Mouse (Mus musculus): ENCODE measurements at regions not wholly inside any gene's neighbourhood (a gene's known extent, or its start where the extent isn't known, plus 50 kb on each side); places are given as distances from the start of the nearest gene placed in this dataset.
A peak's percentile ranks its signal among the peaks of the same experiment; 100 is the strongest.

DNA sequence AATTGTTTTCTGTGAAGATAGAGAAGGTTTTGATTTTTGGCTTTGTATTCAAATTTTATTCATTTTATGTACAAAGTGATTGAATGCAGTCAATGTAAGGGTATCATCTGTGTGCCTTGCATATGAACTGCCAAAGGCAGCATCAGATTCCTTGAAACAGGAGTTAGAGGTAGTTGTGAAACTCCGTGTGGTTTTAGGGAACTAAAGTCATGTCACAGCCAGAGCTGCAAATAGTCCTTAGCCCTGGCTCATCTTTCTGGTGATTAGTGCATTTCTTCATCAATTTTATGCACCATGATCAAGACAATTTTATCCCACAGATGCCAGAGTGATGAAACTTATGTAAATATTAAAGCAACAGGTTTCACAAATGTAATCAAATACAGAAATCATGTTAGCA is 534.4 kb downstream of the Flrt2 start:
- no peak for DNase-seq

DNA sequence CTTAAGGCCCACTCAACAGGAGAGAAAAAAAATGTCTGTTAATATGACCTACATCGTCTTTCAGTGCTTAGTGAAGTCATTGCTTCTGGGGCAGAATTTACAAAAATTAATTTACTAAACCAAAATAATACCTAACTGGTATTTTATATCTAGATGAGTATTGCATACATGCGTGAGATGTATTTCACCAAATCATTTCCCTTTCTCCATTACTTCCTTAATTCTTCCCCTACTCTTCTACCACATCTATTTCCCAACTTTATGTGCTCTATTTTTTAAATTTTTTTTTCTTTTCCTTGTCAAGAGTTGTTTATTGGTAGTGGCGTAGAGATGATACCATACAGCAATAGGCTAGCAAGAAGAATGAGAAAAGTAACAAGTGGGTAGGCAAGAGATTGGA is 536.7 kb downstream of the Flrt2 start:
- DNase-seq, result no peak

DNA sequence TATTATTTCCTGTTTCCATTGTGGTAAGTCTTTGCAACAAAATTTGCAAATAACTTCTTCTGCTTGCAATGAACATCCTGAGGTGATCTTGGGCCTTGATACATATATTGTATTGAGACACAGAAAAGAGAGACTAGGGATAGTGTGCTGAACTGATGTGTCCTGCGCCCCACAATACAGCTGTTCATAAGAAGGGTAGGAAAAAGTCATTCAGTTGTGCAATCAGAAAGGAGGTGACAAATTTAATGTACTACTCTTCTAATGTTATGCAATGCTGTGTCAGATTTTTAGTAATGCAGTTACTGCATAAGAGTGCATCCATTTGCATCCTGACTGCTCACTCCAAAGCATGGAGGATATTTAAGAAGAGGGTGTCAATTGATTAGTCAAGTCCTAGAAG is 543.5 kb downstream of the Flrt2 start:
- no peak for DNase-seq

DNA sequence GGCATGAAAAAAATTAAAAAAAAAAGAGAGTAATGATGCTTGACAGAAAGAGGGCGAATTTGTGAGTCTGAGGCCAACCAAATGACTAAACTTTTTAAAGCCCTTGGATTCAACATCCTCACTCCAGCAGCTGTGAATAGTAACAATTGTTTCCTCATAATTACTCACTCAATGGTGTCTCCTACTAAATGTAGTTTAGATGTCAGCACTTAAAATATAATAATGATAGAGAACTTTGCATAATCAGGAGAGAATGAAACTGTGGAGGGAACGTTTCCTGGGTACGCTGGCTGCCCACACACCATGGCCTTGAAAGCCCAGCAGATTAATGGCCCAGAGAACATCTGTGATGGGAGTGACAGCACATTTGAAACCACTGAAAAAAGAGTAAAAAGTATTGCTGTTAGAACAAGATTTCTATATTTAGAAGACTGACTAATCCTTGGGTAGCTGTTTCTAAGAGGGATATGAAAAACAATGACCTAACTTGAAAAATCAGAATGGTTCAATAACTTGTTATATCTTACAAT is 544.0 kb downstream of the Flrt2 start:
- DNase-seq, result no peak

DNA sequence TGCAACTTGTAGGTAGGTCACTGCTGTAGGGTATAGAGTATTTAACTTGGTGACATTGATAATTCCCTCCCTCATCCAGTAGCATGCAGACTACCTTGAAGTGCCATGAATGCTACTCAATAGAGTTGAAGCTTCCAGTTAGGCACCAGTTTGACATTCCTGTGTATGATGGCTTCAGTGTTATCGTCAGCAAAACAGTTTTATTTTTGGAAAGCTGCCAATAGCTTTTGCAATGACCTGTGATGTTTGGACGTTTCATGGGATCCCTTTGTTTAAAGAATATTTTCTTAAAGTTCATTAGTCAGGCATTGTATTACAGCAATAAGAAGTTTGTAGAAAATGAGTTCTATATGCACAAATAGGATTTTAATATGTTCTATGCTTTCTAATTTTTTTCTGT is 547.6 kb downstream of the Flrt2 start:
- DNase-seq, result no peak

DNA sequence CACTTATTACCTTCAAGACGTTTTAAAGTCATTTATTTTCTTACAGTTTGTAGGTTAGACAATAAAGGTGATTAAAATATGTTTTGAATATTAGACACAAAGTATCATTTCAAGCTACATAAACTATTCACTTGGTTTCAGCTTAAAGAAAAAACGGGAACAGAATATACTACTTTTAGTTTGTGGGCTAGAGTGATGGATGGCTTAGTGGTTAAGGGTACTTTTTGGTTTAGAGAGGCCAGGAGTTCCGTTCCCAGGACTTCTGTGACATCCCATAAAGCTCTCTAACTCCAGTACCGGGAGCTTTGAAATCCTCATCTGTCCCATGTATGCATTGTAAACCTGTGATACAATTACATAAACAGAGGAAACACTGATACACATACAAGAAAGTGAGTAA is 570.0 kb downstream of the Flrt2 start:
- DNase-seq, result no peak

DNA sequence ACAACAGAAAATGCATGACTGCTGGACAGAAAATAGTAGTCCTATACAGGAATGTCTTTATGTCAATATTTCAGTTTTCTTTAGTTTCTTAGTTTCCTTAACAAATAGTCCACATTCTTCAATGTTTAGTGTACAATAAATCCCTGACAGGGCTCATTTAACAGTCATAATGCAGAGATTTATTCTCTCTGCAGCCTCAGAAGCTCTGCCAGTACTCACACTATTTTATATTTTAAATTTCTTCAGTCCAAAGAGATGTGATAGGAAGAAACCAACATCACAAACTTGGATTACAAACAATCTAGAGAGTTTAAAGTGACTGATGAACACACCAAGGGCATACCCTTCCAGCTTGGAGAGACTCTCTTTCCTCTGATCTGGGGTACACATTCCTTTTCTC is 583.9 kb downstream of the Flrt2 start:
- no peak for DNase-seq

DNA sequence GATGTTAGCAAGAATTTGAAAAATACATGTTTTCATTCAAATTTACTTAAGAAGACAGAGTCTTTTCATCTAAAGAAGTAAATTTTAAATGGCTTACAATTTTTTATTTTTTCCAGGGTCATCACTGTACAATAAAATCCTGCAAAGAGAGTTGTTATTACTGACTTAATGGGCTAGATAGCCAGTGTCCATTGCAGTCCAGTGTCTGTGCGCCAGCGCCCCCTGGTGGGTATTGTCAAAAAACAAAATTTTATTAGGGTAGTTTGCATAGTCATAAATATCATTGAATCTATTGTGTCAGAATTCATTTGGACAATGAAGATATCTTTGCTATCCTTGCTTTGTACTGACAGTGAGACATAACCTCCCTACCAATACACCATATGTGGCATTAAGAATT is 619.1 kb downstream of the Flrt2 start:
- peak; percentile 20 to 37 for DNase-seq

DNA sequence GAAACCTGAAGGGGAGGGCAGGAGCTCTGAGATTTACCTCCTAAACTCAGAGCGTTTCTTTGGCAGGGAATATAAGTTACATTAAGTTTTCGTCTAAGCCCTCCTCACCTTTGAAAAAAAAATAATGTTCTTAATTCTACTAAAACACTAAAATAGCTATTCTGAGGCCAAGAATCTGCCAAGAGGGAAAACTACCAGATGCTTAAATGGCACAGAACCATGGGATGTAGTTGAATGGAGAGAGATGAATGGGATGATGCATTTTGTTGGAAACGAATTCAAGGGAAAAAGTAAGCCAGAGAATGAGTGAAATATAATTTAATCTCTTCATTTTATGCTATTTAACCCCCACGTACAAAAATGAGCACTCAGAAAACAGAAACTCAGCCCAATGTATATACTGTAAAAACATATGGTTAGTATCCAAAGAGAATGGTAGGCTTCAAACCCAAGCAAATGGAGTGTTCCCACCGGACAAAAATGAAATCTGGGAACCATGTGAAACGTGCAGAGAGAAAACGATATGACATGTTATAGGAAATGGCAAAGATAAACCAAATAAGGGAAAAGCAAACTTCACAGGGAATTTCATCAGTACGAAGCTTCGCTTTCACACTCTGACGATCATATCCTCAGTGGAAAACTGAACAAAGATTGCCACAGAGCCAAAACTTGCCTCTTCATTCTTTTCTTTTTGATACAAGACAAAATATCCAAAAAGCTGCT is 631.2 kb downstream of the Flrt2 start:
- no peak for DNase-seq

DNA sequence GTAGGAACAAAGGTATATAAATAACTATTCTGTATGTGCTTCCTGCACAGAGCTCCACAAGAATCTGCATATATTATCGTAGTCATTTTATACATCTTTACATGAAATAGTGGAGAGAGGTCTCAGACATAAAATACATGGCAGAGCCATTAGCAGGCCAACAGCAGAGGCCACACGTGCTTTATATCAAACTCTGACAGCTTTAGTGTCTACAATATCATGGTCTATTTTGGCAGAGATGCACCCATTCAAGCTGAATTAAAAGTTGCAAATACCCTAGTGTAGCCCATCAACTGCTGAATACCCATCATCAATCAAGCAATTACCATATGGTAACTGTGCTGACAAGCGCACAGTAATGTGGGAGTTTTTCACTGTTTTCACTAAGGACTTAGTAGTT is 659.1 kb downstream of the Flrt2 start:
- DNase-seq, result no peak

DNA sequence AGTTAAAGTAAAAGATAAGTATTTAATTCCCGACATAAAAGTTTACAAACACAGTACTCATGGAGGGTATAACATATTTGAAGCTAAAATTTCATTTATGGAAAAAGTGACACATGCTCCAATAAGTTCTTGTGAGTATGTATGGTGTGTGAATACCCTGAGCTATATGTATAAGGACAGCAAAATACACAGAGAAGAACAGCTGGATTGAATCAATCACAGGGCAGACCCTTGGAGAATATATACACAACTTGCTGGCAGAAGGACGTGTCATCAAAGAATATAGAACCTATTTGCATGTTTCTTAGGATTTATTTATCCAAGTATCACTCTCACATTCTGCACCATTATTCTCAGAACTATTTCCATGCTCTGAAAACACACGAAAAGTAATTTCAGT is 686.9 kb downstream of the Flrt2 start:
- no peak for DNase-seq

DNA sequence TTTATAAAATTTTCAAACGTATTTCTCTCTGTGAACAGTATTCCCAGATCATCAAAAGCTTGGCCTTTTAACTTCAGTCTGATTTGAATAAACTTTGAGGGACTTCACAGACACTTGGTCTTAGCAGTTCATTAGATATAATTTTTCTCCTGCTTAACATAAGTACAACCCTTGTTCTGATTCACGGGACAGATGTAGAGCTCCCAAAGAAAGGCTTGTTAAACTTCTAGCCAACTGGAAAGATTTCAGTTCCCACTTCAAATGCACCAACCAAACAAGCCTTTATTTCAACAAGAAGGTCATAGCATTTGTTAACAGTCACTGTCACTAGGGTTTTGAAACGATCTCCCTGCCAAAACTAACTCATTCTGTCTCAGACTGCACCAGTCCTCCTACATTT is 727.1 kb downstream of the Flrt2 start:
- DNase-seq, result no peak

DNA sequence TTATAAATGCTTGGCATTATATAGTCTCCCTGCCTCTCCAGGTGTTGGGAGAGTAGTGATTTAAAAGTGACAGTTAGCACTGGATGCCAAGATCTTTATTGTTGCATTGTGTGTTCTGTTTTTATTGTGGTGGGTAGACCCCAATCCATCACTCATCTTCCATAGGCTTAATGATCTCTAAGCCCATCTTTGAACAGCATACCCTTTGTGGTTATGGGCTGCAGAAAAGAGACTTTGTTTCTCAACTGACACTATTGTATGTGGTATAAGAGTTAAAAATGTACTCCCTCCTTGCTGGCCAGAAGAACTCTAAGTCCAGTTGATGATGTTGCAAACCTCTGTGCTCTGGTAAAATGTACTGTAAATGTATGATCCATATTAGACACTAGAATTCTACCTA is 727.5 kb downstream of the Flrt2 start:
- DNase-seq, result no peak

DNA sequence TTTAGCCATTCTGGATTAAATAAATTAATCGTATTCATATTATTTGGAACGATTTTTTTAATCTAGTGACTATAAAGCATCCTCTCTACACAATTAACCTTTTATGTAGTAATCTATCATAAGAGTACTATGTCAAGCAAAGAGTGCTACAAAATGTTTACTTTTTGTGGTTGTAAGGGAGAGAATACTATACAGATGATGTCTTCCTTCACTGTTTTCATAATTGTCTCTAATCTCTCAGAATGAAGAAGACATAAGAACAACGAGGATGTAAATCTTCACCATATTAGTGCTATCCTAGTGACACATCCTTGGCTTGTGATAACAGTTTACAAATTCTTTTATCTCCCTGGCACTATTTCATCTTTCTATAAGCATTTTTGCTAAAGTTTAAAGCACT is 735.6 kb downstream of the Flrt2 start:
- no peak for DNase-seq

DNA sequence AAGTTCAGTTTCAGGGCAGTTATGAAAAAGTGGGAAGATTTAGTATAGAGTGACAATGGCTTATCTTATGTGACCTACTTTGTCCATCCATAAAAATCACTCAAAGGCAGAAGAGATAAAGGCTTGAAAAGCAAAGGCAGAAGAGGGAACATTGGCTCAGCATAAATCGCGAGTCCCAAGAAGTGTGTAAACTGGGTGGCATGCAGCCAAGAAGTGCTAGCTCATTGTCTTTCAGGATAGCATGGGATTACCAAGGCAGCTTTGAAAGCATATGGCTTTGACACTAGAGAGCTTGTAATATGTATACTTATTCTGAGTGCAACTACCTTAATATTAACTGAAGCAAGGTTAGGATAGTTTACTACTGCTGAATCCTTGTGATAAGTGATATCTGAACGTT is 750.5 kb downstream of the Flrt2 start:
- no peak for DNase-seq

DNA sequence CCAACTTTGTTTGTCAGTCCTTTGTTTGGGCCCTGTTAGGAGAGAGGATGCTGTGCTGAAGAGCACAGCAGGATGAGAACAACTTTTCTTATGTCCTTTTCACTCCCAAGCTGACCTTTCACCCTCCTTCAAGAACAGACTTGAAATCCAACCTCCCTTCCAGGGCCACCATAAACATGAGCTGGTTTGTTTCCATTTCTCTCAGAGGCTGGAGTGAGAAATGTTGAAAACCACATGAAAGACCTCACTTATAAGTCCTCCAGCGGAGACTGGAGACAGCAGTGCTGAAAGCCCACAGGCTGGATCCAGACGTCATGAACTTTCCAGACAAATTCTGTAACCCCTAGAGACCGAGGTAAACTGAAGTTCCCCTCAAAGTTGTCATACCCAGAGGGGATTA is 761.3 kb downstream of the Flrt2 start:
- no peak for DNase-seq

DNA sequence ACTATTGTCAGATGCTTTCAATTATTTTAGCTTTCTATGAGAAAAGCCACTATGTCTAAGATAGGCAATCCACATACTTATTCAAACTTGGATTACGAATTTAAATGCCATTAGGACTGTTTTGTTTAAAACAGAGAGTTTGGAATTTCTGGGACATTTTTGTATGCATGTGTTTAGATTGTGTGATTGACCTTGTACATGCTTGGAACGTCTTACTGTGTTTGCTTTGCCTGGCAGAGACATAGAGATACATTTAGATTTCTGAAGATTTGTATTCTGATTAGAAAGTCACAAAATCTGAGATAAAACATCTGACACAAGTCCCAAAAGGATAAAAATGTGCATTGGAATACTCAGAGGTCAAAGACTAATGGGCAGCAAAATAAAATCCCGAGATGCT is 784.3 kb downstream of the Flrt2 start:
- no peak for DNase-seq

DNA sequence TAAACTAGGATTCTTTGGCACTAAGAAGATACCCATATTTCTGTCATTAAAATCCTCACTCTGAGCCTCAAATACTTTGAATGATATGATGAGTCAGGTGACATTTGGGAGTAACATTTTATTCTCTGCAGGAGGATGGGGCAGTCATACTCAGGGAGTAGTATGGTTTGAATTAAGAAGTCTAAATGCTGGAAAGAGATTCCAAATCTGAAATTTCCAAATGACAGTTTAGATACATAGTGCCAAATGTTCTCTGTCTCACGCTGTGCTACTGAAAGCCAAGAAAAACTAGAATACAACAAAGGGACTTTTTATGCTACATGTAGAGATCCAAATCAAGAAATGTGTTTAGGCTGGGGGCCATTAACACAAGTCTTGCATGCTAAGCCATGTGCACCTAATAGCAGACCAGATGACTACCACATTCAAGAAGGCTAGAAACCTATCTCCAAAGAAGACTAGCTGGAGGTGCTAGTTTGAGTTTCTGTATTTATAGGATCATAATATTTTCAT is 796.5 kb downstream of the Flrt2 start:
- no peak for DNase-seq

DNA sequence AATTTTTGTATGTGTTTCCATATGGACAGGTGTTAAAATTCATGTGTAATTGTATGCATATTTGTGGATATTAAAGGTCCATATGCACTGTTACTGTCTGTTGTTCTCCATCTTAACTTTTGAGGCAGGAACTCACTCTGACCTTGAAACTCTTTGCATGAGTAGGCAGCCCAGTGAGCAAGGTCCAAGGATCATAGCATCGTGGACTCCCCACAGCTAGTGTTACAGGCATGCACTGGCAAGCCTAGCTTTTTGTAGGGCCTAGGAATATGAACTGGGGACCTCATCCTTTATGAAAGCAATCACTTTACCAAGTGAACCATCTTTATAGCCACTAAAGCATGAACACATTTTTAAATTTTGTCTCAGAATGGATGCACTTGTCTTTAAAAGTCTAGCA is 817.6 kb downstream of the Flrt2 start:
- no peak for DNase-seq

DNA sequence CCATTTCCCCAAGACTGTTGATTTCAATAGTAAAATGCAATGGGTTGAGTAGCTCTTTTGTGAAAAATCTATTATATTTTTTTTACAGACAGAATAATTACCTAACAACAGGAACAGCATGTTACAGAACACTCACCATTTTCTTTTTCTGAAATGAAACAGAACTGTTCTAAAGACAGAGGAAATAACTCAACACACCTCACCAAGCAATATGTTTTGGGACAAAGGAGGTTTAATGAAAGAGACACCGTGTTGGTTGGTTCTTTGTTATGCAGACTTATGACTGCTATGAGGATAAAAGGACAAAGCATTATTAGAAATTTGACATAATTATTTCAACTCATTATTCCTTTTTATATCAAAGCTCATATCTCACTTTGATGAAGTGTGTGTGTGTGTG is 866.8 kb downstream of the Flrt2 start:
- no peak for DNase-seq

DNA sequence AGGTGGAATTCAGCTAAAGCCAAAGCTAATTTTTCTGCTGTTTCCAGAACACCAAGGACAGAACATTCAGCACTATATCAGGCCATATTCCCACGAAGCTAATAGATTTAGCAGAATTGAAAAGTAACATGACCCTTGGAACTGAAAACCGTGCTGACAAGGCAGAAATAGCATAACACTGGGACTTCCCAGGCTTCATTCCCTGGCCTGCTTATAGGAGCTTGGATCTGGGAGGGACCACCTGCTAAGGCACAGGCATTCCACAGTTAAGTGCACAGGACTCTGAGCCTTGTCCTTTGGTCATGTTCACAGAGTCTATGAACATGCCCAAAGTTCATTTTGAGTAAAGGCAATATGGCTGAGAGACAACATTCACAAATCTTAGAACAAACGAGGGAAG is 902.8 kb downstream of the Flrt2 start:
- no peak for DNase-seq

DNA sequence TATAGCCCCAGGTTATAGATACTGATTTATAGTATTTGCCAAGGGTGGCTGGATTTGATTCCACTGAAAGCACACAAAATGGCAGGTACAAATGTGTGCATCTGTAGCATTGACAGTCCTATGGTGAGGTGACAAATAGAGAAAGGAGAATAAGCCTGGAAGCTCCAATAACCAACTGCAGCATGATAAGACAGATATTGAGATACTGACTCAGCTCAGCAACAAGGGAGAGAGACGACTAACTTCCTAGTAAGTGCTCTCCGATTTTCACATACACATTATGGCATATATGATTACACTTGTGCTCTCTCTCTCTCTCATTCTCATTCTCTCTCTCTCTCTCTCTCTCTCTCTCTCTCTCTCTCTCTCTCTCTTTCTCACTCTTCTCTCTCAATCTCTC is 923.1 kb downstream of the Flrt2 start:
- no peak for DNase-seq

DNA sequence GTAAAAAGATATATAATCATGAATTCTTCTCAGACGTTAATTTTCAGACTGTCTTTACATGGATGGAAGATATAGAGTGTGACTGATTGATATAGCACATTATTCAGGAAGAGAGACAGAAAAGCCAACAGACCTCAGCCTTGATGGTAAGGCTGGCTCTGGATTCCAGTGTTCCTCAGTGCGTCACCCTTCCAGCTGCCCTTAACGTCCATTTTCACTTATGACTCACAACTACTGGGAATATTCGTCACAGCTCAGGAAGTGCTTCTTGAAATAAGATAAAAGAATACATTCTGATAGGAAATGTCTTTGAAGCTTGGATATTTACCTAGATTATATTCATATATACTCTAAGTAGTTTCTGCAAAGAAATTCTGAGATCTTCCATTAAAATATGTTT is 923.8 kb downstream of the Flrt2 start:
- DNase-seq, result no peak

DNA sequence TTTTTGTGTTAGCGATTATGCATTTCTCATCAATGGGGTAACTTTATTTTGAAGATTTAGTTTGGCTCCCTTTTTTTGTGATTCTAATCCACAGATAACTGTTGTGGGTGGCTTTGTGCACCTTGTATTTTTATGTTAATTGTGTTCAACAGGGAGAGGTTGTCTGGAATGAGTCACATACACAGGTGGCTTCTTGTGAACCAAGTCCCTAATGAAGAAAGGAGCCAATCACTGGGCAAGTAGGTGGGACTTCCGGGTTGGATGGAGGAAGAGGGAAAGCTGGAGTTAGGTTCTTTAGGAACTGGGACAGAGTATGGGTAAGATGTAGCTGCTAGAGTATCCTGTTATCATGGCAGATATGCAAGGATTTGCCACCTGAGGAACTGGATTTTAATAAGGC is 925.2 kb downstream of the Flrt2 start:
- DNase-seq, result no peak
